Mouse (Mus musculus) left cerebral cortex, postnatal 25 days (tissue): ENCODE measurements around the gene Tmem8b. TPM values are rescaled to one million over a fixed set of nuclear protein-coding genes. Genes with fewer than 3 reads are reported as not detected.
A peak's percentile ranks its signal among the peaks of the same experiment; 100 is the strongest.

Experiments used
- DNase-seq, 2 experiments: peaks; one replicate each; pipeline ENCODE4 v3.0.0; 2022; ENCODE audit warnings: low spot score in 2 of 2, mixed read lengths in 1 of 2
- intact Hi-C: fragments of 180-260 bp; cut with DNase I; formaldehyde crosslinking; loops from one replicate; pipeline ENCODE4 v1.15.1; 2025
- total RNA-seq, 2 experiments: library from RNA; stranded (reverse); gene quantifications; 2 replicates each; pipeline ENCODE4 v1.2.3; 2021

Gene Tmem8b
- total RNA-seq, 2 experiments from 2014 or later, result 61.9 to 68.3 TPM

GRCm38 (mm10) chr4:43655656-43656338 is 13.0 kb upstream of the Tmem8b start:
- peak in 1 of 2 experiments; percentile 38 for DNase-seq
- intact Hi-C loops, result loop anchor here (1.0 to 5.0 kb wide), 4 partner anchors 14 to 213 kb away; partner anchors contain the start of genes Fam221b and Npr2

- intact Hi-C loops, result loop anchor here (1.0 to 5.0 kb wide), 4 partner anchors 13 to 214 kb away; partner anchors contain the start of genes Fam221b and Npr2
- peak; percentile 95 to 98 for DNase-seq
Measured at GRCm38 (mm10) chr4:43656339-43657109, 12.2 kb upstream of the Tmem8b start, which contains the start of gene Hint2. TSS of gene Hint2 (minus strand) at chr4:43656466.

GRCm38 (mm10) chr4:43657146-43657545 is 11.6 kb upstream of the Tmem8b start:
- peak in 1 of 2 experiments; percentile 67 for DNase-seq
- intact Hi-C loops, result loop anchor here (2.0 to 5.0 kb wide), 2 partner anchors 125 to 214 kb away; no protein-coding TSS in a partner anchor

GRCm38 (mm10) chr4:43666412-43666811 is 2.4 kb upstream of the Tmem8b start:
- intact Hi-C loops, result loop anchor here (2.0 kb wide), 1 partner anchor 36 kb away; the partner anchor contains the start of gene Npr2
- no peak for DNase-seq

GRCm38 (mm10) chr4:43669428-43669794 is 640 bp downstream of the Tmem8b start:
- peak in 1 of 2 experiments; percentile 16 for DNase-seq
- intact Hi-C loops, result loop anchor here (1.0 kb wide), 1 partner anchor 13 kb away; the partner anchor contains the start of gene Hint2

GRCm38 (mm10) chr4:43672070-43672469 is 3.3 kb downstream of the Tmem8b start:
- DNase-seq, result peak; percentile 86 to 91
- intact Hi-C loops, result loop anchor here (1.0 kb wide), 1 partner anchor 39 kb away; no protein-coding TSS in a partner anchor

GRCm38 (mm10) chr4:43673703-43674102 is 4.9 kb downstream of the Tmem8b start:
- intact Hi-C loops, result no loop called here
- DNase-seq, result no peak

- no peak for DNase-seq
Measured at GRCm38 (mm10) chr4:43674974-43675373, 6.2 kb downstream of the Tmem8b start.

GRCm38 (mm10) chr4:43675608-43676007 is 6.8 kb downstream of the Tmem8b start:
- intact Hi-C loops, result no loop called here
- DNase-seq, result no peak

More at GRCm38 (mm10) chr4:43674974-43675373, 6.2 kb downstream of the Tmem8b start:
- intact Hi-C loops, result no loop called here

GRCm38 (mm10) chr4:43678541-43678940 is 9.8 kb downstream of the Tmem8b start:
- DNase-seq, result peak in 1 of 2 experiments; percentile 20
- intact Hi-C loops, result no loop called here

GRCm38 (mm10) chr4:43679416-43680043 is 10.8 kb downstream of the Tmem8b start:
- DNase-seq, result no peak
- intact Hi-C loops, result no loop called here

GRCm38 (mm10) chr4:43690021-43690420 is 21.2 kb downstream of the Tmem8b start:
- no peak for DNase-seq
- intact Hi-C loops, result no loop called here

GRCm38 (mm10) chr4:43691026-43691425 is 22.3 kb downstream of the Tmem8b start:
- DNase-seq, result peak in 1 of 2 experiments; percentile 38
- intact Hi-C loops, result no loop called here

GRCm38 (mm10) chr4:43693806-43694241 is 25.1 kb downstream of the Tmem8b start:
- intact Hi-C loops, result no loop called here
- DNase-seq, result no peak

GRCm38 (mm10) chr4:43694439-43695248 is 25.9 kb downstream of the Tmem8b start:
- no peak for DNase-seq
- intact Hi-C loops, result no loop called here

GRCm38 (mm10) chr4:43695249-43695671 is 26.5 kb downstream of the Tmem8b start:
- intact Hi-C loops, result no loop called here
- DNase-seq, result no peak

GRCm38 (mm10) chr4:43696561-43696960 is 27.8 kb downstream of the Tmem8b start:
- DNase-seq, result no peak
- intact Hi-C loops, result no loop called here

GRCm38 (mm10) chr4:43700707-43701106 is 31.9 kb downstream of the Tmem8b start, which contains the start of gene Olfr70:
TSS of gene Olfr70 (minus strand) at chr4:43700807.
- DNase-seq, result no peak
- intact Hi-C loops, result no loop called here

- intact Hi-C loops, result no loop called here
- no peak for DNase-seq
Measured at GRCm38 (mm10) chr4:43703439-43703838, 34.7 kb downstream of the Tmem8b start.
